Mouse (Mus musculus) intestine, embryonic 14.5 days (tissue): ENCODE data around the gene Olfr1279. TPM values are rescaled to one million over a fixed set of nuclear protein-coding genes. Genes with fewer than 3 reads are reported as not detected.

Experiments
- polyA plus RNA-seq: library from polyadenylated mRNA; unstranded; fragments of >200 nt; fragmentation: Nextera tagmentation; extraction: Ambion mirVana; gene quantifications from 2 replicates; pipeline ENCODE4 v1.2.1, GENCODE M21; 2014

The Olfr1279 gene
- polyA plus RNA-seq, 1 experiment from 2014 or later = not detected

Other genes starting within 250 kb of the Olfr1279 start
- gene Gm13941, start 194.7 kb upstream of the Olfr1279 start, polyA plus RNA-seq = not detected in 2 replicates
- not detected in 2 replicates for gene Gm15130, start 147.7 kb upstream of the Olfr1279 start, polyA plus RNA-seq
- not detected in 2 replicates for gene 4930430A15Rik, start 71.0 kb upstream of the Olfr1279 start, polyA plus RNA-seq
- not detected in 2 replicates for gene Olfr1275, start 65.3 kb upstream of the Olfr1279 start, polyA plus RNA-seq
- gene Olfr1276, start 46.1 kb upstream of the Olfr1279 start, polyA plus RNA-seq = not detected in 2 replicates
- not detected in 2 replicates for gene Olfr1277, start 26.5 kb upstream of the Olfr1279 start, polyA plus RNA-seq
- not detected in 2 replicates for gene Olfr1278, start 10.5 kb upstream of the Olfr1279 start, polyA plus RNA-seq
- gene Olfr1280, start 13.4 kb downstream of the Olfr1279 start, polyA plus RNA-seq = not detected in 2 replicates
- gene Olfr1281, start 25.9 kb downstream of the Olfr1279 start, polyA plus RNA-seq = not detected in 2 replicates
- gene Olfr1282, start 35.4 kb downstream of the Olfr1279 start, polyA plus RNA-seq = not detected in 2 replicates
- not detected in 2 replicates for gene Olfr1283, start 66.2 kb downstream of the Olfr1279 start, polyA plus RNA-seq
- not detected in 2 replicates for gene Olfr1284, start 74.9 kb downstream of the Olfr1279 start, polyA plus RNA-seq
- not detected in 2 replicates for gene Olfr1286, start 122.5 kb downstream of the Olfr1279 start, polyA plus RNA-seq
- not detected in 2 replicates for gene Olfr1287, start 148.5 kb downstream of the Olfr1279 start, polyA plus RNA-seq
- gene Olfr1288, start 173.5 kb downstream of the Olfr1279 start, polyA plus RNA-seq = not detected in 2 replicates
- gene Olfr1289, start 180.2 kb downstream of the Olfr1279 start, polyA plus RNA-seq = not detected in 2 replicates
- gene Olfr1290, start 193.2 kb downstream of the Olfr1279 start, polyA plus RNA-seq = not detected in 2 replicates
- gene Olfr1291-ps1, start 196.5 kb downstream of the Olfr1279 start, polyA plus RNA-seq = not detected in 2 replicates
- gene Olfr1293-ps, start 224.6 kb downstream of the Olfr1279 start, polyA plus RNA-seq = not detected in 2 replicates
- not detected in 2 replicates for gene Olfr1294, start 239.7 kb downstream of the Olfr1279 start, polyA plus RNA-seq